Mouse (Mus musculus) embryonic fibroblast, embryonic 13.5 days (primary cell): ENCODE results near the gene Gpsm1.

ENCODE experiments used
- CTCF ChIP-seq: IDR thresholded peaks from 2 replicates; pipeline ENCODE4 v1.5.1; 2011; ENCODE audit warnings: mild to moderate bottlenecking, control low read depth, low read length, moderate library complexity, borderline replicate concordance; ENCODE audit not compliant: insufficient read depth
- POLR2A ChIP-seq: IDR thresholded peaks from 2 replicates; pipeline ENCODE4 v1.6.1; 2011; ENCODE audit warnings: low read depth, mild to moderate bottlenecking, control low read depth, low read length, moderate library complexity

- TF ChIP-seq CTCF: no peak
- TF ChIP-seq POLR2A: no peak
Measured at GRCm38 (mm10) chr2:26313394-26313793, 1.9 kb upstream of the Gpsm1 start.
